Mouse (Mus musculus) cerebellum, adult 8-10 months (tissue): ENCODE data around the gene Gpha2.

Source experiments
- DNase-seq: peaks from one replicate; pipeline ENCODE4 v3.0.0; 2022

Gpha2 gene

DNA sequence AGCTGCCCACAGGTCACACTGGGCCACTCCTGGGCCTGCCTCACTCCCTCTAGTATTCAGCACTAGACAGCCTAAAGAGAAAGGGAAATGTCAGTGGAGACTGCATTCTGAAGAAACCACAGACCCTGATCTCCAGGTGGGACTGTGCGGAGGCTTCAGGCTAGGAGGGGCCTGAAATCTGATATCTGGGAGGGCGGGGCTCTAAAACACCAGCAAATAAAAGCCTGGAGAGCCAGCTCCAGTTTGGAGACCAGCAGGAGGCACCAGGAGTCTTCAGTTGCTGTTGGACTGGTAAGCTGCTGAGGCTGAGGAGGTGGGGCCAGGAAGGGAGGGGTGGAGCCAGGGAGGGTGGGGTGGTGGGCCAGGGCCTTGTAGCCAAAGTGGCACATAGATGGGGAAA, at the start of gene Gpha2:
Gene Gpha2 (plus strand): TSS at position 246 of the 400 bp plus-strand sequence.
- no peak for DNase-seq

DNA sequence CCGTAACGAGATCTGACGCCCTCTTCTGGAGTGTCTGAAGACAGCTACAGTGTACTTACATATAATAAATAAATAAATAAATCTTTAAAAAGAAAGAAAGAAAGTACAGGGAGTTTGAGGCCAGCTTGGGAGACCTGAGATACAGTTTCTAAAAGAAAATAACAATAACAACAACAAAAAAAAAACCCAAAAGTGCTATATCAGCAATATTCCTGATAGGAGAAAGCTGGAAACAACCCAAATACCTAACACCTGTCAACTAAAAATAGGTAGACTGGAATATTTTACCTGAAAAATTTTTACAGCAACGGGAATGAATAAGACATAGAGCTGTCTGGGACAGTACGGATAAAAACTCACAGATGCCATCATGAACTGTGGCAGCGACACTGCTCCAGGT, 47.4 kb upstream of the Gpha2 start:
- DNase-seq = no peak

DNA sequence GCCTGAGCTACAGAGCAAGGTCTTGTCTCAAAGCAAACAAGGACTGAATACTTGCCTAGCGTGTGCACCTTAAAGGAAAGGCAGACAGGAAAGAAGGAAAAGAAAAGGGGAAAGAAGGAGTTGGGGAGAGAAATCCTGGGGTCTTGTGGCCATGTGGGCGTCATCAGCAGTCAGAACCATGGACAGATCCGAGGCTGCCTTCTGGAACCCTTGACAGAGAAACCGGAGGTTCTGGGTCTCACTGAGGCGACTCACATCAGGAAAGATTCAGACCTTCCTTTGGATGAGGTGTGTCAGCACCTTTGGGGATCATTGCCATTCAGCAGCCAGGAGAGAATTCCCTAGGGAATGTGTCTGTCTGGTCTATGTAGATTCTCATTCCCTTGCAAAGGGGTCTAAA, 44.6 kb upstream of the Gpha2 start:
- DNase-seq = no peak

DNA sequence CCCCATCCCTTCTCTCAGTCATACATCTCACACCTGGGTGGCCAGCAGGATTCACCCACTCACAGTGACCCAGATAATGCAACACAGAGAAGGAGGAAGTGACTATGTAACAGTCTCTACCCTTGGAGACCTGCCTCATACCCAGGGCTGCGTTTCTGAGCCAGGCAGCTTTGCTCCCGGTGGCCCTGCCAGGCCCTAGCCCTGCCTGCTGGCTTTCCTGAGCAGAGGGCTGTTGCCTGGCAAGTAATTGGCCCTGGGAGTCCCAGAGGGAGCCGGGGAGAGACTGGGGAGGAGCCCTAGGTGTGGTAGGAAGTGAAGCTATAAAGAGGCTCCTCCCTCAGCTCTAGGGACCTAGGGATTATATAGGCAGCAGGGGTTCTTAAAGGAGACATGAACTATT, 43.6 kb upstream of the Gpha2 start:
- peak; percentile 54 for DNase-seq

DNA sequence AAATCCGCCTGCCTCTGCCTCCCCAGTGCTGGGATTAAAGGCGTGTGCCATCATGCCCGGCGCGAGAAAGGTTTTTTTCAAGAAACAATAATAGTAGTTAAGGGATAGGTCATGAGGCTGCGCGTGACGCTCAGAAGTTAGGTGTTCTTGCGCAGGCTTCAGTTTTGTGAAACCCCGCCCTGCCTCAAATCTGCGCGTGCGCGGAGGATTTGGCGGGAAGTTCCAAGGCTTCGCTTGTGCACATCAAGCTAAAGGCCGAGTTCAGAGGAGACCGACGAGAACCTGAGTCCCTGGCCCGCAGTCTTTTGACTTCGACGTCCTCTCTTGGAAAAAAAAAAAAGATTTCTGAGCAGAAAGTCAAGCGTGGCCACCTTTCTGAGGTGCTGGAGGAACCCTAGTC, 42.0 kb upstream of the Gpha2 start, which contains the start of gene Majin:
Gene Majin (plus strand): TSS at position 258 of the 400 bp plus-strand sequence.
- DNase-seq = no peak

DNA sequence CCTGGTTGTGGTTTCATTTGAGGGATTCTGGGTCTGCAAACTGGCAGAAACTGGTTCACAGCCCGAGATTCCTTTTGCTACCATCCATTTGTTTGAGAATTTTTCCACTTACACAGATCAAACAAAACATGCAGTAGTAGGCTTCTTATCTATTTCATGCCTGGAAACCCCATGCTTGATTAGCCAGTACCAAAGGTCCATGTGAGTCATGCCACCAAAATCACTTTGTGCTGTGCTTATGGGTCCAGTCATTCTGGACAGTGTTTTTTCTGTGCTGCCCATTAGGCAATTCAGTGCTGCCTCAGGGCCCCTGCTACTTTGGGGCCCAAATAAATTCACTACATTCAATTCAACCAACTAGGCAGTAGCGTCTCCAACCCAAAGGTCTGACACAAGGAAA, 21.9 kb upstream of the Gpha2 start:
- no peak for DNase-seq

DNA sequence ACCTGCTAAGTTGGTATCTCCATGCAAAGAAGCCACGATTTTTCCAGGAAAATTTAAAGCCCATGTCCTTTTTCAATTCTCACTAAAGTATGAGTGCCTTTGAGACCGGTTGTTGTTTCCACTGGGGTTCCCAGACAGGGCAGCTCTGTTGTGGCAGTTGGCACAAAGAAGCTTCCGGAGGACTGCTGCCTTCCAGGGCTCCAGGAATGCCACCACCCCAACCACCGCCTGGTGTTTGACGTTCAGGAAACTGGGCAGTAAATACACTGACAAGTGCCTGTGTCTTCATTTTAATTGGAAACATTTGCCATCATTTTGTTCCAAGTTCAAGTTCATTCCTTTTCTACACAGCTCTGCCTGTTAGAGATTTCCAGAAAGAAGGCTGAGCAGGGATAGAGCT, 19.5 kb upstream of the Gpha2 start:
- no peak for DNase-seq

DNA sequence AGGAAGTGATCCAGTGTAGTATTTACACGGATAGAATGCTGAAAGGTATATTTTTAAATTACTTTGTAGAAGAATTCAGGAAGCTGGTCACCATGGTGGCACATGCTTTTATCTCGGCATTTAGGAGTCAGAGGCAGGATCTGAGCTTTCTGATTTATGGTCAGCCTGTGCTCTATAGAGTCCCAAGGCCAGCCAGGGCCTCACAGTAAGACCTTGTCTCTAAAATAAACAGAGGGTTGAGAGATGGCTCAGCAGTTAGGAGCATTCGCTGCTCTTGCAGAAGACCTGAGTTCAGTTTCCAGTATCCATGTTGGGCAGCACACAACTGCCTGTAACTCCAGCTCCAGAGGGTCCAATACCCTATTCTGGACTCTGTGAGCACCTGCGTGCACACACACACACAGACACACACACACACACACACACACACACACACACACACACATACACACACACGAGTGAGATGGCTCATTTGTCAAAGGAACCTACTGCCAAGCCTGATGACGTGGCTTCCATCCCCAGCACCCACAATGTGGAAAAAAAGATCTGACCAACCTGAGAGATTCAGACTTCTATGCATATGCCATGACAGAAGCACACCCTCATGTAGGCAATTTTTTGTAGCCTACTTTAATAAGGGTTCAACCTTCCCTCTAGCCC, 10.0 kb upstream of the Gpha2 start:
- DNase-seq = no peak

DNA sequence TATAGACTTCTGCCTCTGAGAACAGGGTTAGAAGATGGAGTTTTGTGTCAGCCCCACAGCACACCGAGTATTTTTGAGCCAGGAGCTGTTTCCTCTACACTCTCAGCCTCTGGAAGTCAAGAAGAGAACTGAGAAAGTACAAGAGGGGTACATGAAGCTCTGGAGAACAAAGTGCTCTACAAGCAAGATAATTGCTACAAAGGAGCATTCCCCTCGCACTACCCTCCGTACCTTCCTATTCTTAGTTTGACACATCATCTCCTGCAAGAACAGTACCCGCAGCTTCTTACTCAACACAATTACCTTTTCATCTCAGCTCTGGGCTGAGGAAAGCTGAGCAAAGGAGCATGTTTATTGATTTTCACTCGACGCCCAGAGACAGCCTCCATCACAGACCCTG, 7.6 kb upstream of the Gpha2 start:
- DNase-seq = no peak

DNA sequence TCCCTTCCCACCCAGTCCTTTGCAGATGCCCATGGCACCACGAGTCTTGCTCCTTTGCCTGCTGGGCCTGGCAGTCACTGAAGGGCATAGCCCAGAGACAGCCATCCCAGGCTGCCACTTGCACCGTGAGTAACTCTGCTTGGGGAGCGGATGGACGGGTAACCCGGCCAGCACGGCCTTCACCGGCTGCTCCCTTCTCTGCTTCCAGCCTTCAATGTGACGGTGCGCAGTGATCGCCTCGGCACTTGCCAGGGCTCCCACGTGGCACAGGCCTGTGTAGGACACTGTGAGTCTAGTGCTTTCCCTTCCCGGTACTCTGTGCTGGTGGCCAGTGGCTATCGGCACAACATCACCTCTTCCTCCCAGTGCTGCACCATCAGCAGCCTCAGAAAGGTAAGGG, 583 bp downstream of the Gpha2 start:
- DNase-seq = no peak

DNA sequence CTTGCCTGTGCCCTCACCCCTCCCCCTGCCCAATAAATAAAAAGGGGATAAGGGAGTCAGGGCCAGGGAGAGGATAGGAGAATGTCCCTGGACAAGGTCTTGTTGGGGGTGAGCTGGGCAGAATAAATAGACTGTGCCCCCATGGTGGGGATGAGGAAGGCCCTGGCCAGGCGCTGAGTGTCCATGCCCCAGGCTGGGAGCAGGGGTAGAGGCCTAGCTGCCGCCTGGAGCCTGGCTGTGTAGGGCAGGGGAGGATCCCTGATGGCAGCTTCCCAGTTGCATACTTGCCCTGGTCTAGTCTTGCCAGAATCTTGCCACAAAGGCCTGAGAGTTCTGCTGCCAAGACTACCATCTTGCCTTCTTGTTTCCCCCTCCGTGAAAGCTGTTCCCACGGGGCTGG, 1.7 kb downstream of the Gpha2 start:
- DNase-seq = no peak

DNA sequence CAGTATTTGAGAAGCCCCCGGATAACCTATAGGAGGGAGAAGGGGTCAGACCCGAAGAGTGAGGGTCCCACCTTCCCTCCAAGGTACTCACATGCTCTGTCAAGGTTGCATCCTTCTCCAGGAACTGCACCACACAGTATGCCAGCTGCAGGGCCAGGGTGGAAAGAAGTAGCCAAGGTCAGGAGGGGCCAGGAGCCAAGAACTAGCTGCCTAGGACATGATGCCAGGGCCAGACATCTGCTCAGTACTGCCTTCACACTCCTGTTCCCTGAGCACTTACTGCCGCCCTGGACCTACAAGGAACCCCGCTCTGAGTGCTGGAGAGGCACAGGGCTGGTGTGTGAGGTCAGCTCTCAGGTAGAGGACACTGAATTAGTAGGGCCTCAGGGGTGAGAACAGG, 4.2 kb downstream of the Gpha2 start:
- peak; percentile 55 for DNase-seq

DNA sequence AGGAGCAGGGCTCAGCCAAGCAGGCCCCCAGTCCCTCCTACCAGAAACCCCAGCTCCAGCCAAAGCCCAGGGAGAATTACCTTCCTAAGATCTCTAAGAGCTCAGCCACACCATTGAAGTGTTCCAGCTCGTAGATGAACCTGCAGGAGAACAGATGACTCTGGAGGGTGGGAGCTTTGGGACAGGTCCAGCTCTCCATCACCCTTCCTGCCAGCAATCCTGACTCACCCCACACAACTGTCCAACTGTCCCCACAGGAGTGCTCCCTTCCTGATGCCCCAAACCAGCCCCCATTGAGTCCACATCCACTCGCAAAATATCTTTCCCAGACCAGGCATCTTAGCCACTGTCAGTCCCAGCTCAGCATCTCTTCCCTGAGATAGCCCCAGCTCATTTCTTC, 4.9 kb downstream of the Gpha2 start:
- peak; percentile 25 for DNase-seq

DNA sequence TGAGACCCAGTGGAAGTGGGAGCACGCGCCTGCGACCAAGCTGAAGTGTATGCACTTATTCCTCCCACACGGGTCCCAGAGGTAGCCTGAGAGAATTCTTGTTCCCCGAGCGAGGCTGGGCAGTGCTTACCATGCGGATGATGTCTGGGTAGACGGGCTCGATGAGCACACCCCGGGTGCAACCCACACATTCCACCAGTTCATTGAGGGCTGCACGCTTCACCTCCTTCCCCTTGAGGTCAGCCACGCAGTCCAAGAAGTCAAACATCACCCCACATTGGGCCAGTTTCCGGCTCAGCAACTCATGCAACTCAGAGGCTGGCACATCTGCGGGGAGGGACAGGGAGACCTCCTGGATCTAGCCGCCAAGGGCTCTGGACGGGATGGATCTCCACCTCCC, 7.5 kb downstream of the Gpha2 start:
- DNase-seq = no peak

DNA sequence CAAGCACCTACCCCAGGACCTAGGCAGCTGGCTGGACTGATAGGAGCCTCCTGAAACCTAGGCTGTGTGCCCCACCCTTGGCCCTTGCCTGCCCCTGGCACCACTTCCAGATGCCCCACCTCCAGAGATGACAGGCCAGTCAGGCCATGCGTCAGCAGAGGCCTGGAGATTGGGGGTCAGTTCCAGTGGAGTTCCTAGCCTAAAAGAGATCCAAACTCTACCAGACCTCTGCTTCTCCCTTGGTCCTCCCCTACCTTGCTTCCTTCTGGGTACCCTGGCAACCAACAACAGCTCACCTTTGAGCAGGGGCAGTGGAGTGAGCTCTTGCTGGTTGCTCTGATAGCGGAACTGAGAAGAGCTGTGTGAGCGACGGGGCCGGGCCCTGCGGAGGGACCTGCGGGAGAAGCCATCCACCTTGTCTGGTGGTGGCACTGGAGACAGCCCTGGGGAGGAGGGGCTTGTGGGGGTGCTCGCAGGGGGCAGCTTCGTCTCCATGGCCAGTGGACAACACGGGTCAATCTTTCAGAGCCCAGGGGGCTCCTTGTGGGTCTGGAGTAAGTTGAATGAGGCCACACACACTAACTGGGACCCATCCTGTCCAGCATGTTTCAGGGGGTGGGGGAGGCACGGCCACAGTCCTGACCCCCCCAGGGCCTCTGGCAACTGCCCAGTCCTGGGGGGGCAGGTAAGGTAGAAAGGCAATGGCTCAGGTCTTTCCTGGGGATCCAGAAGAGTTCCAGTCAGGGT, 8.3 kb downstream of the Gpha2 start:
- DNase-seq = peak; percentile 61

DNA sequence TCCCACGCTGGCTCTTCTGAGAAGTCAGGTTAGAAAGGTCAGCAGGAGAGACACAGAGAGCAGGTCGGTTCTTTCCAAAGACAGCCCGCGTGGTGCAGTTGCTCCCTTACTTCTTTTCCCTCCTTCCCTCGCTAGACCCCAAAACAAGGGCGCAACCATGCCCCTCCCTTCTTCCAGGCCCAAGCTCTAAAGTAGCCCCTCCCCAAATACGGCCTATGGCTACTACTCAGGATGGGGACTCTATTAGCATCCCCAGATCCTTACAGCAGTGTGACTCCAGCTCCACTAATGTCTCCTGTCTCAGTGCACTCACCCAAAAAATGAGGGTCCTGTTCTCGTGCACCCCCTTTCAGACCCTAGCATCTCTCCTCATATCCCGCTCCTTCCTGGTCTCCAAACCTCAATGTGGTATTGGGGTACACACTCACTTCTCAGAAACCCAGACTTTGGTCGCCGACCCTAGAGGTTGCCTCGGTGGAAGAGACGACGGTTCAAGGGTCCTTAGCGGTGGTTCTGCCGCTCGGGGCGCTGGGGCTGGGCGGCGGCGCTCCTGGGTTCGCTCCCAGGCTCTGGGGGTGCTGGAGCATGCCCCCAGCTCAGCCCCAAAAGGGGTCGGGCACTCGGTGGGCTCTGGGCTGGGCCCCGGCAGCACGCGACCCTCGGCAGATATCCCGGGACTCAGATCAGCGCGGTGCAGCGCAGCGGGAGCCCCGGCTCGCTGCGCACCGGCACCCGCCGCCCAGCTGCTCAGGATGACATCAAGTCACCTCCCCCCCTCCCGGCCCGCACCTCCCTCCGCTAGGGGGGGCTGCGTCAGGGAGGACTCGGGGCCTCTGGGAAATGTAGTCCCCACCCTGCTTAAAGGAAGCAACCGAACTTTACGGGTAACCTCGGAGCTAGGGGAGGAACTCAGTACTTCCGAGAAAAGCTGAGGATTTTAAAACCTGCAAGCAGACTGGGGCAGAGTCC, 9.2 kb downstream of the Gpha2 start, which contains the start of gene Ppp2r5b:
Gene Ppp2r5b (minus strand): TSS at position 789 of the 969 bp plus-strand sequence.
- peak; percentile 96 for DNase-seq

DNA sequence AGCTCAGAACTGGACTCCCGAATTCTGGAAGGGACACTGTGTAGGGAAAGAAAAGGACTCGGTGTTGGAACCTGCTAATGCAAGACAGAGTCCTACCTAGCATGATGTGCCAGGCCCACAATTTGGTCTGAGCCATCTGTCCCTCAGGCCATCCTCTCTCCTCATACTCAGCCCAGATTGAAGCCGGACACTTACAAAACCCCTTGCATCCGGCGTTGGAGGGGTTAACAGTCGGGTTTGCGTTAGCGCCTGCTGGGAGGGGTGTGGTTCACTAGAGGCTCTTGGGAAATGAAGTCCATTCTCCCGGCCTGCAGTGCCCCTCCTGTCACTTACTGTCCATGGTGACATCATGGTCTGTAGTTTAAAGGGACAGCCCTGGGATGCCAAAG, 9.9 kb downstream of the Gpha2 start:
- DNase-seq = peak; percentile 92

DNA sequence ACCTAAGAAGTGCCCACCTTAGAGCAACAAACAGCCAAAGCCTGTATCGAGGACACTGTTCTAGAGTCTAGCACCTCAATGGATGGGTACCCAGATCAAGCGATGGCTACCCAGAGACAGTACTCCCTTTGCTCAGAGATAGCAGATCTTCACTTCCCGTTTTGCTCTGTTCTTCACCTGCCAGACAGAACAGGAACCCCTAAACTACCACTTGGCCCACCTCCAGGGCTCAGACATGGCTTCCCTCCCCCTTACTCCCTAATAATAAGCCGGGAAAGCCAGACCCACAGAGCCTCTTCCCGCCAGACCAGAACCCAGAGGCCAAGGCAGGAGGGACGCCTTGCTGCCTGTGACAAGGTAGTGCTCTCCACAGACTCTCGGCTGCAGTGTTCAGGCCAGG, 10.7 kb downstream of the Gpha2 start:
- DNase-seq = peak; percentile 54

DNA sequence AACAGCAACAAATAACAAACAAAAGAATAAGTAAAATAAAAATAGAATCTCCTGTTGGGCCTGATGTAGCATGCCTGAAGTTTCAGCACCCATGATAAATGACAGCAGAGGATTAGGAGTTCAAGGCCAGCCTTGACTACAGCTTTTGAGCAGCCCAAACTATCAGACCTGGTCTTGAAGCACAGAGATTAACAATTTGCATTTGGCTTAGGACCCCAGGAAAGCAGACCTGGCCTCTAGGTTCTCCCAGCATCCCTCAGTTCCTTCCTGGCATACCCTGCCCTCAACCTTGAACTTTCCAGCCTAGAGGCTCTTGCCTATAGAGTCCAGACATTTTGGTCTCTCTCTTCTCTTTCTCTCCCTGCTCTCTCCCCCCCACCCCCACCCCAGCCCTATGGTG, 12.6 kb downstream of the Gpha2 start:
- DNase-seq = no peak

DNA sequence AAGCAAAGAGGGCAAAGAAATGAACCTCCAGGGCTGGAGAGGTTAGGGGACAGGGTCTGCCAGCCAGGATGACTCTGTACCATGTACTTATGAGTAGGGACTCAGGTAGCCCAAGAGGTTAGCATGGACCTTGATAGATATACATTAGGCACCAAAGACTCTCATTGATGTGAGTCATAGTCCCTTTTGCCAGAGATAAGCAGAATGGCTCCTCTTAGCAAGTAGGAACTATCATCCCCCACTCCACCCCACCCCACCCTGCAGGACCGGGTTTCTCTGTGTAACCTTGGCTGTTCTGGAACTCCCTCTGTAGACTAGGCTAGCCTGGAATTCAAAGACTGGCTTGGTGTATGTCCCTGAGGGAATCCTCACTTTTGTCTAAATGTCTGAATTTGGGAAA, 14.0 kb downstream of the Gpha2 start:
- no peak for DNase-seq

DNA sequence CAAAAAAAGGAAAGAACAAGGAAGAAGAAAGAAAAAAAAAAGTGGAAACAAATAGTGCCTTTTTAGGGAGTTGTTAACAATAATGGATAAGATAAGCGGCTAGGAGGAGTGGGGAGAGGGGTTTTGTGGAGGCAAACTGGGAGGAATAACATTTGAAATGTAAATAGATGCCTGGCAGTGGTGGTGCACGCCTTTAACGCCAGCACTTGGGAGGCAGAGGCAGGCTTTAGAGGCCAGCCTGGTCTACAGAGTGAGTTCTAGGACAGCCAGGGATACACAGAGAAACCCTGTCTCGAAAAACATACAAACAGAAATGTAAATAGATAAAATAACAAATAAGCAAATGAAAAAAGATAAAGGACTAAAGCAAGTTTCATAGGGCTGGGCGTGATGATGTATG, 14.5 kb downstream of the Gpha2 start:
- DNase-seq = no peak

DNA sequence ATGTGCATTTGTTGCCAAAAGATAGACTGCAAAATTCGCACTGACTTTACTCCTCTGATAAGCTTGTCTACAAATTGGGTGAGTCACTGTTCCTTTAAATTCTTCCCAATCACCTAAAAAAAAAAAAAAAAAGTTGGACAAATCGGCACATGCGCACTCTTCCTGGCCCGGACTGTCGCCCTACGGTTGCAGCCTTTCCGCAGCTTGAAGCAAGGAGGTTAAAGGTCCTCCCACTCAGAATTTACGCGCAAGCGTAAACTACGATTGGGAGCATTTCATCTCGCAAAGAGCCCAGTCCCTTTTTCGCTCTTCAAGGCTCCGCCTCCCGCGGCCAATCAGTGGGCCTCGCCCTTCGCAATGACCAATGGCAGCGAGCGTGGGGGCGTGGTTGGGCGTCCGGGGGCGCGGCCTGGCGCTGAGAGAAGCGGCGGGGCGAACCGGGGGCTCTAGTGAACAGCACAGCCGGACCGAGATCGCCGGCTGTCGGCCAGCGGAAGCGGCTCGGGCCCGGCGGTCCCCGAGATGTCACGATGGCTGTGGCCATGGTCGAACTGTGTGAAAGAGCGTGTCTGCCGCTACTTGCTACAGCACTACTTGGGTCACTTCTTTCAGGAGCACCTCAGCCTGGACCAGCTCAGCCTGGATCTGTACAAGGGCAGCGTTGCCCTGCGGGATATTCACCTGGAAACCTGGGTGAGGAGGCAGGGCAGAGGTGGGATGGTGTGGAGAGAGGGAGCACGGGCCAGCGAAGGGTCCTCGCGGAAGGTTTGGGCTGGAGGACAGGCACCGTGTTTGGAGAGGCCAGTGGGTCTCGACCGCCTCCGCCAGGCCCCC, 15.3 kb downstream of the Gpha2 start, which contains the start of gene Atg2a:
Gene Atg2a (plus strand): TSS at position 395 of the 834 bp plus-strand sequence.
- DNase-seq = peak; percentile 98
